Mouse (Mus musculus): ENCODE data around the gene Nppb.

DNA sequence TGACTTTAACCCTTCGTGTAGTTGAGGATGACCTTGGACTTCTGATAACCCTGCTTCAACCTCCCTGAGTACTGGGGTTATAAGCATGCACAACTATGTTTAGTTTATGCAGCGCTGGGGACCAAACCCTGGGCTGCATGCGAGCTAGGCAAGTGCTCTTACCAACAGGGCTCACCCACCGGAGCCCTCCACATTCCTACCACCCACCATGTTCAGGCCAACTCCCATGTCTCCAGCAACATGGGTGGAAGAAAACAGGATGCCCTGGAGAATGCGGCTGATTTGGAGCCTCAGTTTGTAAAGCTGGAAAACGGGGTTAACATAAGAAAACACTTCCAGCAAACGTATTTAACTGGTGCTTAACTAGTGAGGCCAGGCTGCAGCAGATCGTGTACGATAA lies 49.7 kb upstream of the Nppb start:
- TF ChIP-seq CTCF (IDR thresholded peaks at IDR 0.05; ENCODE audit: low read depth) (no peak), EP300 (IDR thresholded peaks at IDR 0.05; ENCODE audit: low read depth) (no peak)
